Mouse (Mus musculus): Measurements from ENCODE around the gene Lss. TPM values are rescaled to one million over a fixed set of nuclear protein-coding genes. Genes with fewer than 3 reads are reported as not detected.

Gene Lss
- polyA plus RNA-seq, 1 experiment from 2014 or later = 60.9 TPM

DNA sequence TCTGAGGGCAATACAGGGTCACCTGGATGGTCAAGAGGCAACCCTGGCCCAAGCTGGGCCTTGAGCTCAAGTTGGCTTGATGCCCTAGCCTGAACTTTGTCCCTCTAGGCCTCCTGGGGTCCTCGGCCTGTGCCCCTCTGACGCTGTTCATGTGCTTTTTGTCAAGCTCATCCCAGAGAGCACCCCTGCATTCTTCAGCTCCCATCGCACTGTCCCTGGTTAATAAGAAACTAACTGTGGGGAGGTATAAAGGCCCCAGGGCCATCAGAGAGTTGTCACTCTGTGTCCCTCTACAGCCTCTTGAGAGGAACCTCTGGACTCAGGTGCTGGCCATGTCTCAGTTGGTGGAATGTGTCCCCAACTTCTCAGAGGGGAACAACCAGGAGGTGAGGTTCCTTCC is 44.0 kb downstream of the Lss start, which contains the start of gene Ftcd:
Gene Ftcd (plus strand): TSS at position 275 of the 400 bp plus-strand sequence.
- Histone ChIP-seq H3K36me3 (ENCODE audit: control insufficient read depth, insufficient read depth, low read length) (no peaks in the 10 kb centered on the region; the same call in 1 of the 2 replicates), H3K4me3 (ENCODE audit: low read depth, low read length) (no peak within 1 kb of the TSS), H3K4me1 (ENCODE audit: control insufficient read depth, insufficient read depth, low read length) (no peaks in the 10 kb centered on the region), H3K4me2 (ENCODE audit: low read depth) (no peak within 1 kb of the TSS), H3K9ac (ENCODE audit: low read length) (no peak within 1 kb of the TSS), H3K27me3 (ENCODE audit: control insufficient read depth, insufficient read depth, low read length) (no peaks in the 10 kb centered on the region), H3K27ac (ENCODE audit: low read depth, low read length) (no peak within 1 kb of the TSS), H3K9me3 (ENCODE audit: control insufficient read depth, low read length) (no peaks in the 10 kb centered on the region)
- ATAC-seq (ENCODE audit: insufficient read depth, low FRiP score, low TSS enrichment) (no peak), DNase-seq (ENCODE audit: low spot score) (no peak)
- 77% methylated on average over 3 of the region's 3 CpGs for WGBS

DNA sequence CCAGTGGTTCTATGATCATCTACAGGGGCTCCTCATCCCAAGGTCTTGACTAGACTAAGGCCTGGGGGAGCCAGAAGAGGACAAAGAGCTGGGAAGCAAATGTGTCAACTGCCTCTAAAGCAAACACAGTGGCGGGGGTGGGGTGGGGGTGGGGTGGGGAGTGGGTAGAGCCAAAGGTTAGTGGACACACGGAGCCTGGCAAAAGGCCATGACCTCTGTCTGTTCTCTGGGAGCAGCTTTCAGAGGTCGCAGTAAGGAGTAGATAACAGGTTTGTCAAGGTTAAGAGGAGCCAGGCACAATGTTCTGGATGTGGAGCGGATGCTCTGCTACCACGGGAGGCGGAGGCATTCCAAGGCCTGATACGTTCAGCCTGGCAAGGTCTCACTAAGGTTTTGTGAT is 45.5 kb downstream of the Lss start:
- Histone ChIP-seq H3K9me3 (ENCODE audit: control insufficient read depth, low read length) (no peaks in the 10 kb centered on the region), H3K36me3 (ENCODE audit: control insufficient read depth, insufficient read depth, low read length) (no peaks in the 10 kb centered on the region), H3K4me1 (ENCODE audit: control insufficient read depth, insufficient read depth, low read length) (no peaks in the 10 kb centered on the region), H3K27ac (ENCODE audit: low read depth, low read length) (no peak overlapping the region), H3K4me2 (ENCODE audit: low read depth) (no peak overlapping the region), H3K27me3 (ENCODE audit: control insufficient read depth, insufficient read depth, low read length) (no peaks in the 10 kb centered on the region), H3K4me3 (ENCODE audit: low read depth, low read length) (no peak overlapping the region), H3K9ac (ENCODE audit: low read length) (no peak overlapping the region)
- DNase-seq (ENCODE audit: low spot score) = no peak
- 82% methylated on average over 7 of the region's 7 CpGs for WGBS
- no peak for ATAC-seq (ENCODE audit: insufficient read depth, low FRiP score, low TSS enrichment)

DNA sequence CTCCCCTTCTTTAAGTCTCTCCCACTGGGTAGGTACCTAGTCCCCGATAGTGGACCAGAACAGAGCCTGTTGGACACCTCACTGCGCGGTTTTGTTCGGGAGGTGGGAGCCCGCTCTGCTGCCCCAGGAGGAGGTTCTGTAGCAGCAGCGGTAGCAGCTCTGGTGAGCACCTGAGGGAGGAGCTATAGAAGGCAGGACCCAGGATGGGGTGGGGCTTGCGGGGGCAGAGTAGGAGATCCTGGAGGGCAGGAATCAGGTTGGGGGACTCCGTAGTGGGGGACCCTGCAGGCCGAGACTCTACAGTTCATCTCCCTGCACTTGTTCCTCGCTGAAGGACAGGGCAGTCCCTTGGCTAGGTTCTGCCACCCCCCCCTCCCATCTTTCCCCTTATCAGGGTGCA is 52.8 kb downstream of the Lss start:
- Histone ChIP-seq H3K9ac (ENCODE audit: low read length) (no peak overlapping the region), H3K4me2 (ENCODE audit: low read depth) (no peak overlapping the region), H3K36me3 (ENCODE audit: control insufficient read depth, insufficient read depth, low read length) (no peaks in the 10 kb centered on the region), H3K9me3 (ENCODE audit: control insufficient read depth, low read length) (no peaks in the 10 kb centered on the region), H3K4me3 (ENCODE audit: low read depth, low read length) (no peak overlapping the region), H3K4me1 (ENCODE audit: control insufficient read depth, insufficient read depth, low read length) (no peaks in the 10 kb centered on the region), H3K27ac (ENCODE audit: low read depth, low read length) (no peak overlapping the region), H3K27me3 (ENCODE audit: control insufficient read depth, insufficient read depth, low read length) (no peaks in the 10 kb centered on the region)
- ATAC-seq (ENCODE audit: insufficient read depth, low FRiP score, low TSS enrichment) (no peak), DNase-seq (ENCODE audit: low spot score) (no peak)
- 21% methylated on average over 10 of the region's 10 CpGs for WGBS

DNA sequence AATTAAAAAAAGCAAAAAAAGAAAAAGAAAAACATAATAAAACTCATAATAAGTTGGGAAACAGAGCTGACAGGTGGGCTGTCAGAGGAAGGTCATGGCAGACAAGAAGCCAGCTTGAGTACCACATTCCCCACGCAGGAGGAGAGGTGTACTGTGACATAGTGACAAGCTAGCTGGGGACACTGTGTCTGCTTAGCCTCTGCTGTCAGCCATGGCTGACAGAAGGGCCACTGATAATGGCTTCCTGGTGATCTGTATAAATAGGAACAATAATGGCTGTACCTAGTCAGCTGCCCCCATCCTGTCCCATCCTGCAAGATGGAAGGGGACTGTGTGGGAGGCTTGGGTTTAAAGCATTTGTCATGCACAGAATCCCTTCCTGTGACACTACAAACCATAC is 54.8 kb downstream of the Lss start:
- no peaks in the 10 kb centered on the region for H3K9me3 ChIP-seq (ENCODE audit: control insufficient read depth, low read length)
- WGBS = 77% methylated on average over 1 of the region's 1 CpGs

DNA sequence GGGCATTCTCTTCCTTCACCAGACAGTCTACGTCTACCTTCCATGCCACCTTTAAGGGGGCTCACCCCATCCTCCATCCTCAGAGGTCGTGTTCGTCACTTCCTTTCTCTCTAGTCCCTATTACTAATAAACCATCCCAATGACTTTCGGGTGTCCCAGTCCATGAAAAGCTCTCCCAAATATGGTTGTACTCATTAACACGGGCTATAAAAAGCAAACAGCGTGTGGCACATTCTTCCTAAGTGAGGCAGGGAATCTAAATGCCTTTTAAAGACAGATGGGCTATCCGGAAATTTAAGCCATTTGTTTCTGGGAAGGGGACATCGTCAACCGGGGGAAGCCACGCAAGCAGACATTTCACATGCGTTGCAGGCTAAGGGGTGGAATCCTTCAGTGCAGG is 58.8 kb downstream of the Lss start:
- Histone ChIP-seq H3K27ac (ENCODE audit: low read depth, low read length) (no peak overlapping the region), H3K9me3 (ENCODE audit: control insufficient read depth, low read length) (no peaks in the 10 kb centered on the region), H3K36me3 (ENCODE audit: control insufficient read depth, insufficient read depth, low read length) (no peaks in the 10 kb centered on the region), H3K9ac (ENCODE audit: low read length) (no peak overlapping the region), H3K4me2 (ENCODE audit: low read depth) (no peak overlapping the region), H3K27me3 (ENCODE audit: control insufficient read depth, insufficient read depth, low read length) (no peaks in the 10 kb centered on the region), H3K4me1 (ENCODE audit: control insufficient read depth, insufficient read depth, low read length) (no peaks in the 10 kb centered on the region), H3K4me3 (ENCODE audit: low read depth, low read length) (no peak overlapping the region)
- 70% methylated on average over 11 of the region's 11 CpGs for WGBS
- DNase-seq (ENCODE audit: low spot score) = no peak
- no peak for ATAC-seq (ENCODE audit: insufficient read depth, low FRiP score, low TSS enrichment)

More for the DNA sequence above, 54.8 kb downstream of the Lss start:
- no peak for DNase-seq (ENCODE audit: low spot score)
- no peak for ATAC-seq (ENCODE audit: insufficient read depth, low FRiP score, low TSS enrichment)
- no peaks in the 10 kb centered on the region for H3K4me1 ChIP-seq (ENCODE audit: control insufficient read depth, insufficient read depth, low read length)
- no peak overlapping the region for H3K4me2 ChIP-seq (ENCODE audit: low read depth)
- no peak overlapping the region for H3K4me3 ChIP-seq (ENCODE audit: low read depth, low read length)
- no peaks in the 10 kb centered on the region for H3K36me3 ChIP-seq (ENCODE audit: control insufficient read depth, insufficient read depth, low read length)
- no peak overlapping the region for H3K9ac ChIP-seq (ENCODE audit: low read length)
- no peaks in the 10 kb centered on the region for H3K27me3 ChIP-seq (ENCODE audit: control insufficient read depth, insufficient read depth, low read length)
- H3K27ac ChIP-seq (ENCODE audit: low read depth, low read length) = no peak overlapping the region

DNA sequence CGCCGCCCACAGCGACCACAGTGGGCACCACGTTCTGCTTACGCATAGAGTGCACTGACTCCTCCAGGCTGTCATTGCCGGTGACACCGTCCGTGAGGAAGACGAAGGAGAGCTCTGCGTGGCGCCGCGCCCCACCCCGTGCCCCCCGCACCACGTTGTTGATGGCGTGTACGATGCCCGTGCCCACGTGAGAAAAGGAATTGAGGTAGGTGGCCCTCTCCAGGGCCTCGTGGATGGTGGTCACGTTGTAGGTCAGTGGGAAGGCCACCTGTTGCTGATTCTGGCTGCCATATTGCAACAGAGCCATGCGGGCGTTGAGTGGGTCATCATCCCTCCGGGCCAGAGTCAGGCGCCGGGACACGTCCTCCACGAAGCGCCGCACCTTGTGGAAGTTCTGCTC is 65.0 kb downstream of the Lss start:
- no peak for DNase-seq (ENCODE audit: low spot score)
- no peaks in the 10 kb centered on the region for H3K4me1 ChIP-seq (ENCODE audit: control insufficient read depth, insufficient read depth, low read length)
- H3K27ac ChIP-seq (ENCODE audit: low read depth, low read length) = no peak overlapping the region
- no peak overlapping the region for H3K4me3 ChIP-seq (ENCODE audit: low read depth, low read length)
- 91% methylated on average over 31 of the region's 31 CpGs for WGBS
- no peaks in the 10 kb centered on the region for H3K36me3 ChIP-seq (ENCODE audit: control insufficient read depth, insufficient read depth, low read length)
- H3K4me2 ChIP-seq (ENCODE audit: low read depth) = no peak overlapping the region
- no peaks in the 10 kb centered on the region for H3K9me3 ChIP-seq (ENCODE audit: control insufficient read depth, low read length)
- H3K27me3 ChIP-seq (ENCODE audit: control insufficient read depth, insufficient read depth, low read length) = no peaks in the 10 kb centered on the region
- no peak overlapping the region for H3K9ac ChIP-seq (ENCODE audit: low read length)
- no peak for ATAC-seq (ENCODE audit: insufficient read depth, low FRiP score, low TSS enrichment)

DNA sequence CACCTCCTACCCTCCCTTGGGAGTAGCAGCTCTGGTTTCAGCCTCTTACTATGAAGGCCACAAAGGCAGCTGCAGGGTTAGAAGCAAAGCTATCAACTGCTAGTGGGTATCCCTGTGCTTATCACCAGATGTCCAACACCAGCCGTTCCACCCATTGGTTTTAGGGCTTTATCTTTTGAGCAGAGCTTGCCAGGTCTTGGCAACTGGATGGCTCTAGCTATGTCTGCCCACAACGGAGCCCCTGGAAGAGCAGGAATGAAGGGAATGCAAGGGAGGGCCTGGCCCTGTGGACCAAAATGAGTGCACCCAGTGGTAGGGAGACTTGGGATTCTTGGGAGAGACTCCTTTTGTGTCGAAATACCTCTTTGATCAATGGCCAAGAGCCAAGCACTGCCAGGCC is 71.3 kb downstream of the Lss start:
- WGBS = 91% methylated on average over 3 of the region's 3 CpGs
- ATAC-seq (ENCODE audit: insufficient read depth, low FRiP score, low TSS enrichment) = no peak

More for the DNA sequence above, 71.3 kb downstream of the Lss start:
- DNase-seq (ENCODE audit: low spot score) = no peak
- H3K4me1 ChIP-seq (ENCODE audit: control insufficient read depth, insufficient read depth, low read length) = no peaks in the 10 kb centered on the region
- no peak overlapping the region for H3K27ac ChIP-seq (ENCODE audit: low read depth, low read length)
- H3K4me3 ChIP-seq (ENCODE audit: low read depth, low read length) = no peak overlapping the region
- no peaks in the 10 kb centered on the region for H3K9me3 ChIP-seq (ENCODE audit: control insufficient read depth, low read length)
- no peaks in the 10 kb centered on the region for H3K36me3 ChIP-seq (ENCODE audit: control insufficient read depth, insufficient read depth, low read length)
- no peak overlapping the region for H3K4me2 ChIP-seq (ENCODE audit: low read depth)
- no peaks in the 10 kb centered on the region for H3K27me3 ChIP-seq (ENCODE audit: control insufficient read depth, insufficient read depth, low read length)
- no peak overlapping the region for H3K9ac ChIP-seq (ENCODE audit: low read length)

Other genes starting within 250 kb of the Lss start
- gene Dip2a, start 186.3 kb upstream of the Lss start, polyA plus RNA-seq (2014; fragmentation: Nextera tagmentation; extraction: Ambion mirVana) = 4.3 and 4.7 TPM in 2 replicates
- gene AC141477.1, start 91.1 kb upstream of the Lss start, polyA plus RNA-seq (2014; fragmentation: Nextera tagmentation; extraction: Ambion mirVana) = not detected in 2 replicates
- 15.6 and 16.9 TPM in 2 replicates for gene Pcnt, start 88.8 kb upstream of the Lss start, polyA plus RNA-seq (2014; fragmentation: Nextera tagmentation; extraction: Ambion mirVana)
- gene 2610028H24Rik, start 82.5 kb upstream of the Lss start, polyA plus RNA-seq (2014; fragmentation: Nextera tagmentation; extraction: Ambion mirVana) = not detected in 2 replicates
- 75.1 and 79.7 TPM in 2 replicates for gene Mcm3ap, start 62.7 kb upstream of the Lss start, polyA plus RNA-seq (2014; fragmentation: Nextera tagmentation; extraction: Ambion mirVana)
- gene Ybey, start 62.5 kb upstream of the Lss start, polyA plus RNA-seq (2014; fragmentation: Nextera tagmentation; extraction: Ambion mirVana) = 5.6 and 5.9 TPM in 2 replicates
- gene Spatc1l, start 30.7 kb downstream of the Lss start, polyA plus RNA-seq (2014; fragmentation: Nextera tagmentation; extraction: Ambion mirVana) = not detected in 2 replicates
- not detected in 2 replicates for gene Ftcd, start 44.1 kb downstream of the Lss start, polyA plus RNA-seq (2014; fragmentation: Nextera tagmentation; extraction: Ambion mirVana)
- gene Col6a2, start 92.0 kb downstream of the Lss start, polyA plus RNA-seq (2014; fragmentation: Nextera tagmentation; extraction: Ambion mirVana) = 10.3 and 11.6 TPM in 2 replicates
- 12.6 and 13.2 TPM in 2 replicates for gene Col6a1, start 194.6 kb downstream of the Lss start, polyA plus RNA-seq (2014; fragmentation: Nextera tagmentation; extraction: Ambion mirVana)

Measured in neural tube, embryonic 11.5 days (tissue).